Mouse (Mus musculus) liver, embryonic 11.5 days (tissue): ENCODE measurements at regions not wholly inside any gene's neighbourhood (a gene's known extent, or its start where the extent isn't known, plus 50 kb on each side); places are given as distances from the start of the nearest gene placed in this dataset.
"Not testable (repeated sequence)": the region's sequence is repeated elsewhere in the genome, so short reads cannot be mapped to it uniquely, and the experiment has no call there.

Source experiments
- ATAC-seq: fragments of 200-750 bp; cut with Nextera tagmentation; replicated peaks from 2 replicates; pipeline ENCODE4 v1.8.0; 2017; ENCODE audit warnings: moderate number of reproducible peaks, mild to moderate bottlenecking, moderate TSS enrichment, moderate library complexity; ENCODE audit not compliant: low FRiP score
- DNase-seq: peaks from one replicate; pipeline ENCODE4 v3.0.0-alpha.2; 2017; ENCODE audit warnings: low spot score
- H3K27ac ChIP-seq: fragments of 300-500 bp; sonication (generic); 2 replicates; pipeline ENCODE4 v1.5.1; 2014; ENCODE audit warnings: mild to moderate bottlenecking, low read depth, low read length, control low read depth
- H3K27me3 ChIP-seq: fragments of 300-500 bp; sonication (generic); replicated peaks from 2 replicates; pipeline ENCODE4 v1.6.1; 2014; ENCODE audit warnings: low read length, mixed read lengths; ENCODE audit not compliant: control insufficient read depth, insufficient read depth
- H3K36me3 ChIP-seq: fragments of 300-500 bp; sonication (generic); 2 replicates; pipeline ENCODE4 v1.6.1; 2014; ENCODE audit warnings: mild to moderate bottlenecking, low read length, moderate library complexity, mixed read lengths; ENCODE audit not compliant: control insufficient read depth, insufficient read depth
- H3K4me1 ChIP-seq: fragments of 300-500 bp; sonication (generic); replicated peaks from 2 replicates; pipeline ENCODE4 v1.6.1; 2014; ENCODE audit warnings: low read length, mixed read lengths; ENCODE audit not compliant: control insufficient read depth, insufficient read depth
- H3K4me2 ChIP-seq: fragments of 300-500 bp; sonication (generic); 2 replicates; pipeline ENCODE4 v1.6.1; 2014; ENCODE audit warnings: mild to moderate bottlenecking, control low read depth, moderate library complexity
- H3K4me3 ChIP-seq: fragments of 300-500 bp; sonication (generic); 2 replicates; pipeline ENCODE4 v1.5.1; 2014; ENCODE audit warnings: low read depth, low read length, control low read depth
- H3K9ac ChIP-seq: fragments of 300-500 bp; sonication (generic); 2 replicates; pipeline ENCODE4 v1.6.1; 2014; ENCODE audit warnings: low read depth, low read length, control low read depth
- H3K9me3 ChIP-seq: fragments of 300-500 bp; sonication (generic); 2 replicates; pipeline ENCODE4 v1.6.1; 2016; ENCODE audit warnings: low read length, inconsistent platforms, mixed read lengths; ENCODE audit not compliant: control insufficient read depth
- WGBS: fragments of 180-500 bp; shearing (Covaris S2); extraction: QIAGEN DNeasy Blood & Tissue Kit; methylation state at CpG from one replicate; pipeline ENCODE4 v1.1.7; 2014; 5-methylcytosine and 5-hydroxymethylcytosine counted together

DNA sequence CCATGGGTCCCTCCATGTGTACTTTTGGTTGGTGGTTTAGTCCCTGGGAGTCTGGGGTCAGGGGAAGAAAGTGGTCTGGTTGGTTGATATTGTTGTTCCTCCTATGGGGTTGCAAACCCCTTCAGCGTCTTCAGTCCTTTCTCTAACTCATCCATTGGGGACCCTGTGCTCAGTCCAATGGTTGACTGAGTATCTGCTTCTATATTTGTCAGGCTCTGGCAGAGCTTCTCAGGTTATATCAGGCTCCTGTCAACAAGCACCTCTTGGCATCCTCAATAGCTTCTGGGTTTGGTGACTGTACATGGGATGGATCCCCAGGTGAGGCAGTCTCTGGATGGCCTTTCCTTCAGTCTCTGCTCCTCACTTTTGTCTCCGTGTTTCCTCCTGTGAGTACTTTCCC lies 170.4 kb upstream of the Ift57 start:
- H3K9me3 ChIP-seq, H3K27me3 ChIP-seq, H3K4me1 ChIP-seq, ATAC-seq, H3K36me3 ChIP-seq, DNase-seq, H3K4me3 ChIP-seq, H3K27ac ChIP-seq, H3K4me2 ChIP-seq, H3K9ac ChIP-seq: not testable (repeated sequence)
- 79% methylated on average over 2 of the region's 2 CpGs for WGBS

DNA sequence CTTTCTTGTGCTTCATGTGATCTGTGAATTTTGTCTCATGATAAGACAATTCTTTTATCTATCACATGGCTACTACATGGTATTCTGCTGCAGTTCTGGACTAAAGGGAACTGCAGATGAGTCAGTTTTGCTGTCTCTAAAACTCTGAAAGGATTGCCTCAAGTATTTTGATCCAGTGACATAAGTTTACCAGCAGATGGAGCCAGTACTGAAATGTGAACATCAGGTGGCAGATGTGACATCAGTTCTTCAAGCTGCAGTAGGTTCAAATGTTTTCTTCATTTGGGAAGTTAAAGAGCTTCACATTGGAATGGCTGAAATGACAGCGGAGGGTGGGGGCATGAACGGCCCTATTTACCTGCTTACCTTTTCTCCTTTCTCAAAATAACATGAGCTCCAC lies 170.0 kb upstream of the Ift57 start:
- H3K4me3 ChIP-seq, result no peak overlapping the region
- H3K27ac ChIP-seq, result no peak overlapping the region
- H3K9me3 ChIP-seq, result no peaks in the 10 kb centered on the region
- no peak for ATAC-seq
- H3K9ac ChIP-seq, result no peak overlapping the region
- H3K4me2 ChIP-seq, result no peak overlapping the region
- H3K36me3 ChIP-seq, result no peaks in the 10 kb centered on the region
- 68% methylated on average over 2 of the region's 2 CpGs for WGBS
- no peaks in the 10 kb centered on the region for H3K27me3 ChIP-seq
- DNase-seq, result no peak
- H3K4me1 ChIP-seq, result no peaks in the 10 kb centered on the region

DNA sequence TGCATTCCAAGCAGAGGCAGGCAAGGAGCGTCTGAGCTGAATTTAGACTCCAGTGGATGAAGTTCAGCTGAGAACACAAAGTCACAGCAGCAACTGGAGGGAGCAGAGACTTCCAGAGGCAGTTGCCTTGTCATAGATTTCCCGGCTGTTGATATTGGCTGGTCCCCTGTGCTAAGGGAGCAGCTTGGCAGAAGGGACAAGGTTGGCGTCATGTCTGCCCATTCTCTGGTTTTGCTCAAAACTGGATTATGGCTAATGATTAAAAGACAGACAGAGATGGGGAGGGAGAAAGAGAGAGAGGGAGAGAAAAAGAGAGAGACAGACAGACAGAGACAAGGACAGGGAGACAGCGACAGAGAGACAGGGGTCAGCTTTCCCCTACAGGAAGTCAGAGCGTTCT lies 169.0 kb upstream of the Ift57 start:
- Histone ChIP-seq H3K4me2 (no peak overlapping the region), H3K4me3 (no peak overlapping the region), H3K36me3 (no peaks in the 10 kb centered on the region), H3K27me3 (no peaks in the 10 kb centered on the region), H3K27ac (no peak overlapping the region), H3K9me3 (no peaks in the 10 kb centered on the region), H3K4me1 (no peaks in the 10 kb centered on the region), H3K9ac (no peak overlapping the region)
- DNase-seq (no peak), ATAC-seq (no peak)
- WGBS, result 80% methylated on average over 5 of the region's 5 CpGs

DNA sequence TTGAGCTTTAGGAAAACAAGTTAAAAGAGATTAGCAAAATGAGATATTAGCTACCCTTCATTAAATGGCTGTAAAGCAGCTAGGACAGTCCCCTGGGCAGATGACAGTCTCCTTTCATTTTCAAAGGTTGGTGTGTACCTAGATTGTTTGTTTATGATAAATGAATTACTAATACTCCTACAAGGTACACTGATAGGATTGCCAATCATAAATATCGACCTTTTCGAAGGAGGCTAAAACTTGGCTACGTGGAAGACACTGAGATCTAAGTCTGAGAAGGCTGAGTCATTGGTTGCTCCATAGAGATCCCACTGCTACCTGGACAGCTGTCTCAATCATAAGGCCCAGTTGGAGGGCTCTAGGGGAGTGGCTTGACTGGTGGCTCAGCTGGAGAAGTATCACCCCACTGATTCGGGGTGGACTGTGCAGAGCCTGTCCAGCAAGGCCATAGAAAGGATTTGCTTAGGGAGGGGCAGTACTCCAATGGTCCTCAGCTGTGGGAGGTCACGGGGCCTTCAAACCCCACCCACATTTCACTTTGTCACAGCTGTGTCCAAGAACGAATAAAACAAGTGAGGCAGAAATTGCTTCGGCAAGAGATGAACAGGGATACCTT lies 166.9 kb upstream of the Ift57 start:
- no peak overlapping the region for H3K4me3 ChIP-seq
- no peak overlapping the region for H3K27ac ChIP-seq
- 84% methylated on average over 7 of the region's 7 CpGs for WGBS
- no peak overlapping the region for H3K9ac ChIP-seq
- no peak overlapping the region for H3K4me2 ChIP-seq
- no peaks in the 10 kb centered on the region for H3K36me3 ChIP-seq
- DNase-seq (no peak), ATAC-seq (no peak)
- H3K27me3 ChIP-seq, result no peaks in the 10 kb centered on the region
- no peaks in the 10 kb centered on the region for H3K9me3 ChIP-seq
- no peaks in the 10 kb centered on the region for H3K4me1 ChIP-seq

DNA sequence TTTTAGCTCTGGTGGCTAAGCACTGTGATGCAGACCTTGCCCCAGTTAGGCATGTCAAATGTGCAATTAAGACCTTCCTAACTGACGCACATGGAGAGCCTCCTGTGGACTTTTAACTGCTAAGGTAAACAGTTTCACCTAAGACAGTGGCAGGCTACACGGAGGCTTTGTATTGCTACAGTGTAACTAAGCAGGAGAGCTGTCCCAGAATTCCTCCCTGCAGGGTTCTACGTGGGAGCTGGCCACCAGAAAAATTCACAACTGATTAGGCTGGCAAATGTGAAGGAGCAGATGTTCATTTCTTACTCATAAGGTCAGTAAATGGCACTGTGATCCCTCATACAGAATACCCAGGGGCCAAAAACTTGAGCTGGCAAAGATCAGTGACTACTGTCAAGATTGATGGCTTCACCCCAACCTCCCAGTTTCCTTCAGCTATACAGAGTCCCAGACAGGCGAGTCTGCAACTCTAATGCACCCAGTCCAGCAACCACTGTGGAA lies 165.5 kb upstream of the Ift57 start:
- Histone ChIP-seq H3K9ac (no peak overlapping the region), H3K27ac (no peak overlapping the region), H3K27me3 (no peaks in the 10 kb centered on the region), H3K4me1 (no peaks in the 10 kb centered on the region), H3K4me3 (no peak overlapping the region), H3K9me3 (no peaks in the 10 kb centered on the region), H3K36me3 (no peaks in the 10 kb centered on the region), H3K4me2 (no peak overlapping the region)
- ATAC-seq, result no peak
- no peak for DNase-seq
- 39% methylated on average over 4 of the region's 4 CpGs for WGBS

DNA sequence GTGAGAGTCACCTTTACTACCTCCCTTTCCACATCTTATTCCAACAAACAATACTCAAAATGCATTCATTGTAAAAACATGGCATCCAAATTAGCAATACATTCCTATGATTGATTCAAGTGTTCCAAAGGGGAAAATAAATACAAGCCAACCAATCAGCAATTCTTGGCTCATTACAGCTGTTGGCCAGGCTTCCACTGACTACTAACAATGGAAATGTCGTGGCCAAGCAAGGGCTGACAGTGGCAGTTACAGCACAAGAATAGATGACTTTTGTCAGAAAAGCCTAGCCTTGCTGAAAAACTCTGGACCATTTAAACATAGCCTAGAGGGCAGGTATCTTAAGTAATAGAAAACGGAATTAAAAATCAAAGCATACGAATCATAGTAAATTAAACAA lies 148.8 kb upstream of the Ift57 start:
- no peak for ATAC-seq
- H3K36me3 ChIP-seq, result no peaks in the 10 kb centered on the region
- H3K27me3 ChIP-seq, result no peaks in the 10 kb centered on the region
- no peaks in the 10 kb centered on the region for H3K9me3 ChIP-seq
- no peak overlapping the region for H3K27ac ChIP-seq
- no peak overlapping the region for H3K4me2 ChIP-seq
- H3K9ac ChIP-seq, result no peak overlapping the region
- H3K4me1 ChIP-seq, result no peaks in the 10 kb centered on the region
- WGBS, result 65% methylated on average over 3 of the region's 3 CpGs
- no peak overlapping the region for H3K4me3 ChIP-seq
- no peak for DNase-seq

DNA sequence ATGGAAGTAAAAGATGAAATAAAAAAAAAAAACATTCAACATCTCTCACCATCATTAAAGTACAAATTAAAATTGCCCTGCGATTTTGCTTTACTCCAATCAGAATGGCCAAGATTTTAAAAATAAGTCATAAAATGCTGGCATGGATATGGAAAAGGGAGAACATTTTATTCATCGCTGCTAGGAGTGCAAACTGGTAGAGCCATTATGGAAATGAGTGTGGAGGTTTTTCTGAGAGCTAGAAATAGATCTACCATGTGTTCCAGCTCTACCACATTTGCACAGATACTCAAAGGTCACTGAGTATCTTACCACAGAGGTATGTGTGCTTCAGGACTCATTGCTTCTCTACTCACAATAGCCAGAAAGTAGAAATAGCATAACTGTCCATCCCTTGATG lies 129.0 kb upstream of the Ift57 start:
- H3K36me3 ChIP-seq, result no peaks in the 10 kb centered on the region
- H3K4me2 ChIP-seq, result no peak overlapping the region
- no peaks in the 10 kb centered on the region for H3K4me1 ChIP-seq
- no peak overlapping the region for H3K9ac ChIP-seq
- no peak for DNase-seq
- no peak overlapping the region for H3K27ac ChIP-seq
- no peaks in the 10 kb centered on the region for H3K9me3 ChIP-seq
- 84% methylated on average over 2 of the region's 2 CpGs for WGBS
- H3K27me3 ChIP-seq, result no peaks in the 10 kb centered on the region
- no peak for ATAC-seq
- H3K4me3 ChIP-seq, result no peak overlapping the region

DNA sequence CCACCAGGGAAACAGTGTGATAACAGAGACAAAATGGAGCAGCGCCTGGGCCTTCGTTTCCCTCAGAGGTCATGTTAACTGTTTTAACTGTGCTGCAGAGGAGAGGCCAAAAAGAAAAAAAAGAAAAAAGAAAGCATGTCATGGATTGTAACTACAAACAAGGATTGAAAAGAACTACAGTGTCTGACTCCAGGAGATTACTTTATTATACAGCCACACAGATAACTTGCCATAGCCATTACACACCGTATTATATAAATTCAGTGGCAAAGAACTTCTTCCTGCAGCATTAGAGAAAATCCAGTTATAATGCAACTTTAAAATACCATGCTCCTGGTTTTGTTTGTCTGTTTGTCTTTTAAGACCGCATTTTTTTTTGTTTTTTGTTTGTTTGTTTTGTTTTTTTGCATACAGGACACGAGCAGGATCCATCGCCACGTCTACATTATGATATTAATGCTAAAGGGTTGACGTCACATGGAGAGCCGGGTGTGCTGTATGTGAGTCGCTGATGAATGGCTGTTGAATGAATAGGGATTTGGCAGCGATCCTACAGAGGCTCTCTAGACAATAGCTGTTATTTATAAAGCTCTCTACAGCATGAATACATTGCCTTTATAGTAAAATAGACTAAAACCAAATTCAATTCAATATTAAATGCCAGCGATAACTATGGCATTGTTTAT lies 126.4 kb upstream of the Ift57 start:
- Histone ChIP-seq H3K9me3 (no peaks in the 10 kb centered on the region), H3K4me2 (no peak overlapping the region), H3K36me3 (no peaks in the 10 kb centered on the region), H3K4me1 (no peaks in the 10 kb centered on the region), H3K9ac (no peak overlapping the region), H3K27me3 (no peaks in the 10 kb centered on the region), H3K4me3 (no peak overlapping the region), H3K27ac (no peak overlapping the region)
- 85% methylated on average over 12 of the region's 12 CpGs for WGBS
- ATAC-seq (no peak), DNase-seq (no peak)

DNA sequence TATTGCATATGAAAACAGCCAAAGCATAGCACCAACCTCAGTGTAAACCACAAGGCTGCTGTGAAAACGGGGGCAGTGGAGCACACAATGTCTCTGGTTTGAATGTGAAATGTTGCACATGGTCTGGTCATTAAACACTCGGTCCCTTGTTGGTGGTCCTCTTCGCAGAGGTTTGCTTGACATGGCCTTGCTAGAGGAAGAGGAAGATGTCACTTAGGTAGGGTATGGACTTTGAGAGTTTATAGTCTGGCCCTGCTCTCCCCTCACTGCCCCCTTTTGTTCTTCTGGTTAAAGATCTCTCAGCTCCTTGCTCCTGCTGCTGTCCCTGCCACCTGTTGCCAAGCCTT lies 125.9 kb upstream of the Ift57 start:
- DNase-seq (no peak), ATAC-seq (no peak)
- Histone ChIP-seq H3K36me3 (no peaks in the 10 kb centered on the region), H3K27me3 (no peaks in the 10 kb centered on the region), H3K4me1 (no peaks in the 10 kb centered on the region), H3K4me3 (no peak overlapping the region), H3K4me2 (no peak overlapping the region), H3K27ac (no peak overlapping the region), H3K9me3 (no peaks in the 10 kb centered on the region), H3K9ac (no peak overlapping the region)
- WGBS, result 85% methylated on average over 3 of the region's 3 CpGs
